Mouse (Mus musculus): ENCODE data around the gene Ppm1h.
"Not testable (repeated sequence)": the region's sequence is repeated elsewhere in the genome, so short reads cannot be mapped to it uniquely, and the experiment has no call there.

Gene Ppm1h

GRCm38 (mm10) chr10:122891461-122891860, 212.9 kb downstream of the Ppm1h start:
- DNase-seq (ENCODE audit: low spot score in 2 of 2): no peak

GRCm38 (mm10) chr10:122894555-122895069, 216.1 kb downstream of the Ppm1h start:
- DNase-seq (ENCODE audit: low spot score in 2 of 2): peak in 1 of 2 experiments; percentile 49

- DNase-seq (ENCODE audit: low spot score in 2 of 2): no peak
Measured at GRCm38 (mm10) chr10:122895121-122895770, 216.7 kb downstream of the Ppm1h start.

GRCm38 (mm10) chr10:122899971-122900370, 221.4 kb downstream of the Ppm1h start:
- DNase-seq (ENCODE audit: low spot score in 2 of 2): no peak

- DNase-seq (ENCODE audit: low spot score in 2 of 2): no peak
Measured at GRCm38 (mm10) chr10:122900466-122900865, 221.9 kb downstream of the Ppm1h start.

- DNase-seq (ENCODE audit: low spot score in 2 of 2): no peak
Measured at GRCm38 (mm10) chr10:122901379-122901778, 222.8 kb downstream of the Ppm1h start.

- DNase-seq (ENCODE audit: low spot score in 2 of 2): no peak
Measured at GRCm38 (mm10) chr10:122909406-122910032, 231.0 kb downstream of the Ppm1h start.

GRCm38 (mm10) chr10:122910798-122911225, 232.2 kb downstream of the Ppm1h start:
- DNase-seq (ENCODE audit: low spot score in 2 of 2): no peak

- no peak for DNase-seq (ENCODE audit: low spot score in 2 of 2)
Measured at GRCm38 (mm10) chr10:122911668-122912067, 233.1 kb downstream of the Ppm1h start.

GRCm38 (mm10) chr10:122912086-122912690, 233.6 kb downstream of the Ppm1h start:
- DNase-seq (ENCODE audit: low spot score in 2 of 2): no peak

- peak; percentile 79 to 81 for DNase-seq (ENCODE audit: low spot score in 2 of 2)
Measured at GRCm38 (mm10) chr10:122912701-122913368, 234.3 kb downstream of the Ppm1h start.

- no peak for DNase-seq (ENCODE audit: low spot score in 2 of 2)
Measured at GRCm38 (mm10) chr10:122913393-122913792, 234.8 kb downstream of the Ppm1h start.

GRCm38 (mm10) chr10:122915905-122916304, 237.3 kb downstream of the Ppm1h start:
- DNase-seq (ENCODE audit: low spot score in 2 of 2): no peak

GRCm38 (mm10) chr10:122917648-122918324, 239.2 kb downstream of the Ppm1h start:
- DNase-seq (ENCODE audit: low spot score in 2 of 2): no peak

GRCm38 (mm10) chr10:122918325-122918694, 239.7 kb downstream of the Ppm1h start:
- no peak for DNase-seq (ENCODE audit: low spot score in 2 of 2)

GRCm38 (mm10) chr10:122918754-122919153, 240.2 kb downstream of the Ppm1h start:
- no peak for DNase-seq (ENCODE audit: low spot score in 2 of 2)

- DNase-seq (ENCODE audit: low spot score in 2 of 2): no peak
Measured at GRCm38 (mm10) chr10:122919416-122919815, 240.9 kb downstream of the Ppm1h start.

- no peak for DNase-seq (ENCODE audit: low spot score in 2 of 2)
Measured at GRCm38 (mm10) chr10:122920218-122920795, 241.7 kb downstream of the Ppm1h start.

GRCm38 (mm10) chr10:122922226-122922625, 243.7 kb downstream of the Ppm1h start:
- no peak for DNase-seq (ENCODE audit: low spot score in 2 of 2)

- DNase-seq (ENCODE audit: low spot score in 2 of 2): not testable (repeated sequence)
Measured at GRCm38 (mm10) chr10:122924571-122924970, 246.0 kb downstream of the Ppm1h start.

GRCm38 (mm10) chr10:122926275-122926674, 247.7 kb downstream of the Ppm1h start:
- no peak for DNase-seq (ENCODE audit: low spot score in 2 of 2)

Measured in urinary bladder, postnatal 4 days (tissue).